Mouse (Mus musculus) left cerebral cortex, adult 2 months (tissue): ENCODE data around the gene Epha6. TPM values are rescaled to one million over a fixed set of nuclear protein-coding genes. Genes with fewer than 3 reads are reported as not detected.

Experiments used
- DNase-seq, 2 experiments: peaks; one replicate each; pipeline ENCODE4 v3.0.0; 2021 to 2022; ENCODE audit warnings: low spot score in 2 of 2, mixed read lengths in 1 of 2; ENCODE audit errors: extremely low spot score in 1 of 2
- H3K27ac ChIP-seq: fragments of 200-600 bp; 2 replicates; pipeline ENCODE4 v1.8.1; 2022
- H3K4me3 ChIP-seq: fragments of 200-600 bp; 2 replicates; pipeline ENCODE4 v1.8.1; 2022
- CTCF ChIP-seq: fragments of 200-600 bp; IDR thresholded peaks from 2 replicates; pipeline ENCODE4 v1.8.1; 2022; ENCODE audit warnings: antibody characterized with exemption, mild to moderate bottlenecking, moderate library complexity
- intact Hi-C: fragments of 180-260 bp; cut with DNase I; formaldehyde crosslinking; loops from one replicate; pipeline ENCODE4 v1.15.1; 2025
- total RNA-seq, 2 experiments: library from RNA; stranded (reverse); gene quantifications; 2 replicates each; pipeline ENCODE4 v1.2.3; 2021

Gene Epha6
- total RNA-seq, 2 experiments from 2014 or later, result 74.8 to 84.8 TPM

- H3K4me3 ChIP-seq, result no peak overlapping the region
- H3K27ac ChIP-seq, result peak overlapping the region; percentile 84
- no peak for DNase-seq
- intact Hi-C loops, result no loop called here
- peak; percentile 16; the same call in 1 of the 2 replicates for TF ChIP-seq CTCF
These were observed 912.1 kb downstream of the Epha6 start for GRCm38 (mm10) chr16:59693230-59693629.

GRCm38 (mm10) chr16:59689120-59689519 is 916.2 kb downstream of the Epha6 start:
- no peak overlapping the region for H3K4me3 ChIP-seq
- no peak overlapping the region for H3K27ac ChIP-seq
- no peak for TF ChIP-seq CTCF
- no peak for DNase-seq
- intact Hi-C loops, result loop anchor here (5.0 to 10.0 kb wide), 2 partner anchors 148 to 386 kb away; no protein-coding TSS in a partner anchor

- intact Hi-C loops, result loop anchor here (2.0 to 10.0 kb wide), 3 partner anchors 152 to 920 kb away; partner anchors contain the start of gene Epha6
- H3K4me3 ChIP-seq, result no peak overlapping the region
- no peak for DNase-seq
- peak overlapping the region; percentile 37; the same call in 1 of the 2 replicates for H3K27ac ChIP-seq
- no peak for TF ChIP-seq CTCF
These were observed 920.2 kb downstream of the Epha6 start for GRCm38 (mm10) chr16:59685135-59685534.

- Histone ChIP-seq H3K4me3 (no peak overlapping the region), H3K27ac (no peak overlapping the region)
- TF ChIP-seq CTCF, result peak; percentile 95
- peak; percentile 74 to 77 for DNase-seq
- intact Hi-C loops, result loop anchor here (2.0 to 10.0 kb wide), 2 partner anchors 391 to 855 kb away; no protein-coding TSS in a partner anchor
These were observed 921.9 kb downstream of the Epha6 start for GRCm38 (mm10) chr16:59683434-59683833.

GRCm38 (mm10) chr16:59682216-59682891 is 923.0 kb downstream of the Epha6 start:
- TF ChIP-seq CTCF, result no peak
- intact Hi-C loops, result loop anchor here (2.0 to 10.0 kb wide), 2 partner anchors 392 to 856 kb away; no protein-coding TSS in a partner anchor

GRCm38 (mm10) chr16:59666938-59667337 is 938.4 kb downstream of the Epha6 start:
- no peak for DNase-seq
- Histone ChIP-seq H3K4me3 (no peak overlapping the region), H3K27ac (no peak overlapping the region)
- intact Hi-C loops, result no loop called here
- peak; percentile 42 for TF ChIP-seq CTCF

More at GRCm38 (mm10) chr16:59682216-59682891, 923.0 kb downstream of the Epha6 start:
- no peak for DNase-seq
- Histone ChIP-seq H3K27ac (no peak overlapping the region), H3K4me3 (no peak overlapping the region)

- Histone ChIP-seq H3K27ac (no peak overlapping the region), H3K4me3 (no peak overlapping the region)
- intact Hi-C loops, result no loop called here
- no peak for DNase-seq
- TF ChIP-seq CTCF, result no peak
These were observed 961.6 kb downstream of the Epha6 start for GRCm38 (mm10) chr16:59643766-59644165.

- TF ChIP-seq CTCF, result no peak
- peak overlapping the region; percentile 63 for H3K4me3 ChIP-seq
- no peak for DNase-seq
- no peak overlapping the region for H3K27ac ChIP-seq
- intact Hi-C loops, result no loop called here
These were observed 965.3 kb downstream of the Epha6 start for GRCm38 (mm10) chr16:59639985-59640384.

GRCm38 (mm10) chr16:59639102-59639691 is 966.1 kb downstream of the Epha6 start, which contains the start of gene Arl6:
Gene Arl6 (minus strand): TSS chr16:59639391.
- Histone ChIP-seq H3K4me3 (peak within 1 kb of the TSS; percentile 63), H3K27ac (peak within 1 kb of the TSS; percentile 99)
- TF ChIP-seq CTCF, result no peak
- DNase-seq, result peak; percentile 94 to 95
- intact Hi-C loops, result no loop called here

GRCm38 (mm10) chr16:59634598-59634997 is 970.7 kb downstream of the Epha6 start:
- DNase-seq, result no peak
- H3K4me3 ChIP-seq, result no peak overlapping the region
- H3K27ac ChIP-seq, result no peak overlapping the region
- intact Hi-C loops, result no loop called here
- TF ChIP-seq CTCF, result no peak

- Histone ChIP-seq H3K4me3 (no peak overlapping the region), H3K27ac (no peak overlapping the region)
- DNase-seq, result no peak
- intact Hi-C loops, result no loop called here
- TF ChIP-seq CTCF, result no peak
These were observed 983.8 kb downstream of the Epha6 start for GRCm38 (mm10) chr16:59621554-59621953.

GRCm38 (mm10) chr16:59617167-59617566 is 988.2 kb downstream of the Epha6 start:
- Histone ChIP-seq H3K4me3 (no peak overlapping the region), H3K27ac (no peak overlapping the region)
- peak; percentile 15 to 29 for DNase-seq
- intact Hi-C loops, result loop anchor here (1.0 to 5.0 kb wide), 3 partner anchors 80 to 196 kb away; no protein-coding TSS in a partner anchor
- peak; percentile 84 for TF ChIP-seq CTCF
